Mouse (Mus musculus) E14TG2a.4 (cell line): ENCODE measurements around the gene Tgm4.

Experiments
- CTCF ChIP-seq: conservative IDR thresholded peaks from 2 replicates; pipeline ENCODE4 v1.5.1; 2014; ENCODE audit warnings: low read length
- NANOG ChIP-seq: IDR thresholded peaks from 2 replicates; pipeline ENCODE4 v1.6.1; 2014; ENCODE audit warnings: borderline replicate concordance, low read length, mixed read lengths

DNA sequence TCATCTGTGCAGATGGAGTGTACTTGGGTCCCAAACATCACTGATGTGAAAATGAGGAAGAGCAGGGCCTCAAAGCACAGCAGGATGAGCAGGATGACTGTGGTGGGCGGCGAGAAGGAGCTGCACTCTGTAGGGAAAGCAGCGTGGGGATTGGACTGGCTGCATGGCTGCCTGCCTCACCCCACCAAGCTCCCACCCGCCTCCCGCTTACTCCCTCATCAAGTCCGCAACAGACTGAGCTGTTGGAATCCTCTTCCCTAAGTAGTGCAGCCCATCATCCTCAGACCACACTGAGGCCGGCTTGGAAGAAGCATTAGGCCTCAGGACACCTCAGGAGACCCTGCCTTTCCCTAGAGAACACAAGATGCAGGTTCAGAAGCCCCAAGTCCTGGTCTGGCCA lies 45.8 kb downstream of the Tgm4 start:
- TF ChIP-seq CTCF (no peak), NANOG (no peak)
